Mouse (Mus musculus): ENCODE data around the gene Rras. TPM values are rescaled to one million over a fixed set of nuclear protein-coding genes. Genes with fewer than 3 reads are reported as not detected.
A peak's percentile ranks its signal among the peaks of the same experiment; 100 is the strongest.

Gene Rras
- polyA plus RNA-seq, 1 experiment from 2014 or later = 23.2 TPM

- H3K27ac ChIP-seq (ENCODE audit: low read length) = peak overlapping the region; percentile 96
- H3K4me1 ChIP-seq (ENCODE audit: control insufficient read depth, low read depth, low read length) = peaks cover 25% of the 10 kb centered on the region
- peak; percentile 1; the same call in 1 of the 2 replicates for ATAC-seq (ENCODE audit: low read depth)
- H3K27me3 ChIP-seq (ENCODE audit: control insufficient read depth, insufficient read depth, low read depth, low read length) = no peaks in the 10 kb centered on the region
- H3K9me3 ChIP-seq (replicated peaks; ENCODE audit: control insufficient read depth, low read length) = no peaks in the 10 kb centered on the region
- peak overlapping the region; percentile 87 for H3K4me2 ChIP-seq (ENCODE audit: low read depth, low read length)
- peak overlapping the region; percentile 88 for H3K9ac ChIP-seq (ENCODE audit: low read depth, low read length)
- under 1% methylated on average over 15 of the region's 15 CpGs for WGBS (ENCODE audit: insufficient replicate concordance)
- H3K36me3 ChIP-seq (ENCODE audit: control insufficient read depth, insufficient read depth) = peaks cover 32% of the 10 kb centered on the region
- H3K4me3 ChIP-seq (ENCODE audit: low read depth, low read length) = peak overlapping the region; percentile 69
Measured at GRCm38 (mm10) chr7:44997940-44998428, 19.8 kb upstream of the Rras start.

GRCm38 (mm10) chr7:44998501-44998955 lies 19.2 kb upstream of the Rras start, which contains the start of gene Bcl2l12:
TSS of gene Bcl2l12 (minus strand) at chr7:44998712.
- Histone ChIP-seq H3K4me1 (ENCODE audit: control insufficient read depth, low read depth, low read length) (peaks cover 25% of the 10 kb centered on the region), H3K9me3 (replicated peaks; ENCODE audit: control insufficient read depth, low read length) (no peaks in the 10 kb centered on the region), H3K9ac (ENCODE audit: low read depth, low read length) (peak within 1 kb of the TSS; percentile 88), H3K27me3 (ENCODE audit: control insufficient read depth, insufficient read depth, low read depth, low read length) (no peaks in the 10 kb centered on the region), H3K36me3 (ENCODE audit: control insufficient read depth, insufficient read depth) (peaks cover 38% of the 10 kb centered on the region), H3K27ac (ENCODE audit: low read length) (peak within 1 kb of the TSS; percentile 96), H3K4me2 (ENCODE audit: low read depth, low read length) (peak within 1 kb of the TSS; percentile 87), H3K4me3 (ENCODE audit: low read depth, low read length) (peak within 1 kb of the TSS; percentile 69)
- WGBS (ENCODE audit: insufficient replicate concordance) = under 1% methylated on average over 18 of the region's 18 CpGs
- peak; percentile 19; the same call in 1 of the 2 replicates for ATAC-seq (ENCODE audit: low read depth)

DNA sequence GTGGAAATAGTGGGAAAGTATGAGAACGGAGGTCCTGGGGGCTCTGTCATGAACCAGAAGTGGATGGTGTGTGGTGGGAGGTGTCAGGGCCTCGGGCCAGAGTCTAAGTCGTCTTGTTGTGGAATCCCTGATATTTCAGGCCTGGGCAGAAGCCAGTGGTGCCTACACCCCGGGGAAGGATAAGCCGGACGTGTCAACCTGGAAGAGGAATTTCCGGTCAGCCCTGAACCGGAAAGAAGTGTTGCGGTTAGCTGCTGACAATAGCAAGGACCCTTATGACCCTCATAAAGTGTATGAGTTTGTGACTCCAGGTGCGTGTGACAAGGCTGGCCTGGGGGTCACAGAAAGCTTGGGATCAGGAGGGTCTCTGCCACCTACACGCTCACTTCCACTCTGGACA lies 18.0 kb upstream of the Rras start:
- H3K9me3 ChIP-seq (replicated peaks; ENCODE audit: control insufficient read depth, low read length) = no peaks in the 10 kb centered on the region
- no peak overlapping the region for H3K4me2 ChIP-seq (ENCODE audit: low read depth, low read length)
- H3K9ac ChIP-seq (ENCODE audit: low read depth, low read length) = no peak overlapping the region
- peak overlapping the region; percentile 69; the same call in 1 of the 2 replicates for H3K4me3 ChIP-seq (ENCODE audit: low read depth, low read length)
- H3K27ac ChIP-seq (ENCODE audit: low read length) = no peak overlapping the region
- no peak for ATAC-seq (ENCODE audit: low read depth)
- WGBS (ENCODE audit: insufficient replicate concordance) = 83% methylated on average over 11 of the region's 11 CpGs
- H3K36me3 ChIP-seq (ENCODE audit: control insufficient read depth, insufficient read depth) = peaks cover 44% of the 10 kb centered on the region
- peaks cover 25% of the 10 kb centered on the region for H3K4me1 ChIP-seq (ENCODE audit: control insufficient read depth, low read depth, low read length)
- H3K27me3 ChIP-seq (ENCODE audit: control insufficient read depth, insufficient read depth, low read depth, low read length) = no peaks in the 10 kb centered on the region

DNA sequence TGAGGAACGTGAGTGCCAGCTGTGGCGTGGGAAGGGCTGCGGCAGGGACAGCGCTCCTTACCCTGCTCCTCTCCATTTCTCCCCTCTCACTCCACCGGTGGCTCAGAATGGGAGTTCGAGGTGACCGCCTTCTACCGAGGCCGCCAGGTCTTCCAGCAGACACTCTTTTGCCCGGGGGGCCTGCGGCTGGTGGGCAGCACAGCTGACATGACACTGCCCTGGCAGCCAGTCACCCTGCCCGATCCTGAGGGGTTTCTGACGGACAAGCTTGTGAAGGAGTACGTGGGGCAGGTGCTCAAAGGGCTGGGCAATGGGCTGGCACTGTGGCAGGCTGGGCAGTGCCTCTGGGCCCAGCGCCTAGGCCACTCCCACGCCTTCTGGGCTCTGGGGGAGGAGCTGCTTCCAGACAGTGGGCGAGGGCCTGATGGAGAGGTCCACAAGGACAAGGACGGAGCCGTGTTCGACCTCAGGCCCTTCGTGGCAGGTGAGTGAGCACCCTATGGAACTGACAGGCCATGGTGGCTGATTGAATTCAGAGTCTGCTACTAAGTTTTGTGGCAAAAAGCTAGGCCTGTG lies 17.1 kb upstream of the Rras start:
- Histone ChIP-seq H3K4me3 (ENCODE audit: low read depth, low read length) (no peak overlapping the region), H3K9ac (ENCODE audit: low read depth, low read length) (no peak overlapping the region), H3K4me2 (ENCODE audit: low read depth, low read length) (no peak overlapping the region), H3K27ac (ENCODE audit: low read length) (no peak overlapping the region), H3K27me3 (ENCODE audit: control insufficient read depth, insufficient read depth, low read depth, low read length) (no peaks in the 10 kb centered on the region), H3K4me1 (ENCODE audit: control insufficient read depth, low read depth, low read length) (peaks cover 25% of the 10 kb centered on the region), H3K9me3 (replicated peaks; ENCODE audit: control insufficient read depth, low read length) (no peaks in the 10 kb centered on the region), H3K36me3 (ENCODE audit: control insufficient read depth, insufficient read depth) (peaks cover 49% of the 10 kb centered on the region)
- no peak for ATAC-seq (ENCODE audit: low read depth)
- 82% methylated on average over 21 of the region's 21 CpGs for WGBS (ENCODE audit: insufficient replicate concordance)

- Histone ChIP-seq H3K9ac (ENCODE audit: low read depth, low read length) (no peak overlapping the region), H3K27me3 (ENCODE audit: control insufficient read depth, insufficient read depth, low read depth, low read length) (no peaks in the 10 kb centered on the region), H3K4me1 (ENCODE audit: control insufficient read depth, low read depth, low read length) (peaks cover 16% of the 10 kb centered on the region), H3K4me3 (ENCODE audit: low read depth, low read length) (no peak overlapping the region), H3K27ac (ENCODE audit: low read length) (no peak overlapping the region), H3K9me3 (replicated peaks; ENCODE audit: control insufficient read depth, low read length) (no peaks in the 10 kb centered on the region), H3K4me2 (ENCODE audit: low read depth, low read length) (no peak overlapping the region), H3K36me3 (ENCODE audit: control insufficient read depth, insufficient read depth) (peaks cover 65% of the 10 kb centered on the region)
- 69% methylated on average over 7 of the region's 7 CpGs for WGBS (ENCODE audit: insufficient replicate concordance)
- no peak for ATAC-seq (ENCODE audit: low read depth)
Measured at GRCm38 (mm10) chr7:45002440-45002839, 15.3 kb upstream of the Rras start.

DNA sequence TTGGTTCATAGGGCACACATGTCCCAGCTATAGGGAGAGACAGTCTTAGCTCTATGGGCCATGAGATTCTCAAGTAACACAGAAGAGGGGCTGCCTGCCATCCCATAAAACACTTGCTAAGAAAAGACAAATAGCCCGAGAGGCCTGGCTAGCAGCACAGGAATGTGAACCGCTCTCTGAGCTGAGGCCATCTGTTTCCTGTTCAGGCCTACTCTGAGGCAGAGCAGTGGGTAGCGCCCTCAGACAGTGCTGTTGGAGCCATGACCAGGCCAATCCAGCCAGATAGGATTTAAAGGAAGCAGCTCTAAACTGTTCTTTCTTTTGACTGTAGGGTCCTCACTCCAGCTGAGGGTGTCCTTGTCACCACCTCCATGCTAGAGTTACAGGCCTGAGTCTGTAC lies 13.2 kb upstream of the Rras start:
- Histone ChIP-seq H3K4me2 (ENCODE audit: low read depth, low read length) (no peak overlapping the region), H3K9ac (ENCODE audit: low read depth, low read length) (no peak overlapping the region), H3K9me3 (replicated peaks; ENCODE audit: control insufficient read depth, low read length) (no peaks in the 10 kb centered on the region), H3K36me3 (ENCODE audit: control insufficient read depth, insufficient read depth) (peaks cover 84% of the 10 kb centered on the region), H3K4me1 (ENCODE audit: control insufficient read depth, low read depth, low read length) (peaks cover 4% of the 10 kb centered on the region), H3K4me3 (ENCODE audit: low read depth, low read length) (no peak overlapping the region), H3K27me3 (ENCODE audit: control insufficient read depth, insufficient read depth, low read depth, low read length) (no peaks in the 10 kb centered on the region), H3K27ac (ENCODE audit: low read length) (no peak overlapping the region)
- ATAC-seq (ENCODE audit: low read depth) = no peak
- WGBS (ENCODE audit: insufficient replicate concordance) = 61% methylated on average over 3 of the region's 3 CpGs

DNA sequence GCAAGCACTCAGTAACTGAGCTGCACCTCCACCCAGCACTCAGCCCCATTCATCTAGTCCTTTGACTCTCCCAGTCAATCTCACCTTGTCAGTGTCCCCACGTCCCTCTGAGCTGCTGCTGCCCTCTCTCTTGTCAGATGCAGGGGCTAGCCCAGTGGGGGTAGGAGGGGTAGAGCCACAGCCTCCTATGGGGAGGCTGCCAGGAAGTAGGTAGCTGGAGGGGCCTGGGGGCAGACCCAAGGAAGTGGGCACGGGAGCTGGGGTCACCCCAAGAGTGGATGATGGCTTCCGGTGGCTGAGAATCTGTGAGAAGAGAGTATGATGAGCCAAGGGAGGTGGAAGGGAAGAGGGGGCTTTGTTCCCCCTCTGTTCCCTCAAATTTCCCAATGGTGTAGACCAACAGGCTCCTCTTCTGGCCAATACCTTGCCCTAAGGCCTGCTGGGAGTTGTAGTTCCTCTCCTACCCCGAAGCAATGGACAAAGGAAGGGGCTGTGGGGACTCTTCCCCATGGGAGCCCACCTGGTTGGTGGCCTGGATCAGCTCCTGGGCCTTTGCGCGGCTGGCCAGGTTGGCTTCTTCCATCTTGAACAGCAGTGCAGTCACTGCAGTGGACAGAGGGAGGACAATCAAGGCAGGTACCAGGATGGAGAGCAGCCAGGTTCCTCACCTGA lies 12.3 kb upstream of the Rras start:
- Histone ChIP-seq H3K36me3 (ENCODE audit: control insufficient read depth, insufficient read depth) (peaks cover 79% of the 10 kb centered on the region), H3K4me3 (ENCODE audit: low read depth, low read length) (no peak overlapping the region), H3K27me3 (ENCODE audit: control insufficient read depth, insufficient read depth, low read depth, low read length) (no peaks in the 10 kb centered on the region), H3K9ac (ENCODE audit: low read depth, low read length) (no peak overlapping the region), H3K4me1 (ENCODE audit: control insufficient read depth, low read depth, low read length) (no peaks in the 10 kb centered on the region; the same call in none of the 2 replicates), H3K9me3 (replicated peaks; ENCODE audit: control insufficient read depth, low read length) (no peaks in the 10 kb centered on the region), H3K4me2 (ENCODE audit: low read depth, low read length) (no peak overlapping the region), H3K27ac (ENCODE audit: low read length) (no peak overlapping the region)
- 63% methylated on average over 6 of the region's 6 CpGs for WGBS (ENCODE audit: insufficient replicate concordance)
- no peak for ATAC-seq (ENCODE audit: low read depth)

- H3K27ac ChIP-seq (ENCODE audit: low read length) = no peak overlapping the region
- no peaks in the 10 kb centered on the region for H3K27me3 ChIP-seq (ENCODE audit: control insufficient read depth, insufficient read depth, low read depth, low read length)
- no peaks in the 10 kb centered on the region for H3K9me3 ChIP-seq (replicated peaks; ENCODE audit: control insufficient read depth, low read length)
- H3K9ac ChIP-seq (ENCODE audit: low read depth, low read length) = no peak overlapping the region
- no peak overlapping the region for H3K4me2 ChIP-seq (ENCODE audit: low read depth, low read length)
- peaks cover 71% of the 10 kb centered on the region for H3K36me3 ChIP-seq (ENCODE audit: control insufficient read depth, insufficient read depth)
- no peak overlapping the region for H3K4me3 ChIP-seq (ENCODE audit: low read depth, low read length)
- H3K4me1 ChIP-seq (ENCODE audit: control insufficient read depth, low read depth, low read length) = no peaks in the 10 kb centered on the region; the same call in 1 of the 2 replicates
- ATAC-seq (ENCODE audit: low read depth) = no peak
- WGBS (ENCODE audit: insufficient replicate concordance) = 90% methylated on average over 12 of the region's 12 CpGs
Measured at GRCm38 (mm10) chr7:45006503-45006902, 11.3 kb upstream of the Rras start.

- Histone ChIP-seq H3K4me1 (ENCODE audit: control insufficient read depth, low read depth, low read length) (no peaks in the 10 kb centered on the region; the same call in 1 of the 2 replicates), H3K4me2 (ENCODE audit: low read depth, low read length) (no peak overlapping the region), H3K27me3 (ENCODE audit: control insufficient read depth, insufficient read depth, low read depth, low read length) (no peaks in the 10 kb centered on the region), H3K27ac (ENCODE audit: low read length) (no peak overlapping the region), H3K36me3 (ENCODE audit: control insufficient read depth, insufficient read depth) (peaks cover 69% of the 10 kb centered on the region), H3K9ac (ENCODE audit: low read depth, low read length) (no peak overlapping the region), H3K4me3 (ENCODE audit: low read depth, low read length) (no peak overlapping the region), H3K9me3 (replicated peaks; ENCODE audit: control insufficient read depth, low read length) (no peaks in the 10 kb centered on the region)
- WGBS (ENCODE audit: insufficient replicate concordance) = 88% methylated on average over 29 of the region's 29 CpGs
- ATAC-seq (ENCODE audit: low read depth) = no peak
Measured at GRCm38 (mm10) chr7:45007141-45007540, 10.6 kb upstream of the Rras start.

Data from liver, embryonic 16.5 days (tissue).